Comparison of ENCODE assay signal across 8 mouse cellular contexts in the genomic region with DNA sequence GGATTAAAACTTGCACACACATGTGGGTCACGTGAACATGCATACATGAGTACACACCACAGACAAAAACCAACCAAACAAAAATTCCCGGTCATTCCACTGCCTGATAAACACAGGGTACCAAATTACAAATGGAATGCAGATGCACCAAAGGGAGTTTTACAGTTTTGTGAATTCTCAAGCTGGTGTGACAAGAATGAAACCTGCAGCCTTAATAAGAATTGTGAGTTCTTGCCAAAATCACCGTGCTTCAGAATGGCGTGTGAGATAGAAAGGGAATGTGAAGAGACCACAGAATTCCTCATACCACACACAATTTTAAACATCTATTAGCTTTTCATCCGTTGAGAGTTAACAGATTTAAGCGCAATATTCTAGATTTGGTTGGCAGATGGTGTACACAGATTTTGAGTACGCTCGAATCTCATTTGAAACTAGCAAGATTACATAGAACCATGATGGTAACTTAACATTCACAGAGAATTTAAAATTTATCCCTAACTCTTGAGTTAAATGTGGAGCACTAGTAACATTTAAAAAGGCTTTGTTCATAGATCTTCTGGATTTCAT. TPM values are rescaled to one million over a fixed set of nuclear protein-coding genes. Genes with fewer than 3 reads are reported as not detected.
DNase-seq lines count a peak whose midpoint lies in the region; ATAC-seq and TF ChIP-seq lines count a peak whose summit lies in the region.

No protein-coding gene starts in this region.

- peak overlapping the region; percentile 95 for H3K27ac ChIP-seq in kidney, embryonic 14.5 days (ENCODE audit: low read depth, low read length)
- peak overlapping the region; percentile 100 for H3K27ac ChIP-seq in heart, postnatal 0 days (ENCODE audit: low read depth)
- H3K27ac ChIP-seq in midbrain, embryonic 10.5 days (replicated peaks): peak overlapping the region; percentile 99

- H3K27me3 ChIP-seq in kidney, embryonic 14.5 days (ENCODE audit: control insufficient read depth, insufficient read depth, low read length): no peaks in the 10 kb centered on the region
- H3K27me3 ChIP-seq in heart, postnatal 0 days (ENCODE audit: control insufficient read depth, insufficient read depth, low read length): no peaks in the 10 kb centered on the region
- H3K27me3 ChIP-seq in midbrain, embryonic 10.5 days (ENCODE audit: low read depth, poor library complexity, severe bottlenecking): no peaks in the 10 kb centered on the region

- H3K36me3 ChIP-seq in kidney, embryonic 14.5 days (ENCODE audit: control insufficient read depth, insufficient read depth, low read length): no peaks in the 10 kb centered on the region
- H3K36me3 ChIP-seq in heart, postnatal 0 days (replicated peaks; ENCODE audit: control insufficient read depth, insufficient read depth, low read length): no peaks in the 10 kb centered on the region
- no peaks in the 10 kb centered on the region for H3K36me3 ChIP-seq in midbrain, embryonic 10.5 days

- no peaks in the 10 kb centered on the region for H3K9me3 ChIP-seq in kidney, embryonic 14.5 days (ENCODE audit: control insufficient read depth, low read length)
- H3K9me3 ChIP-seq in heart, postnatal 0 days (replicated peaks; ENCODE audit: control insufficient read depth, low read length): no peaks in the 10 kb centered on the region
- no peaks in the 10 kb centered on the region for H3K9me3 ChIP-seq in midbrain, embryonic 10.5 days (replicated peaks)

- no peak overlapping the region for H3K9ac ChIP-seq in kidney, embryonic 14.5 days (ENCODE audit: low read depth, low read length)
- H3K9ac ChIP-seq in heart, postnatal 0 days (replicated peaks; ENCODE audit: low read depth, low read length): peak overlapping the region; percentile 100

- ATAC-seq in kidney, embryonic 14.5 days (ENCODE audit: low FRiP score, low TSS enrichment): no peak
- no peak for ATAC-seq in heart, postnatal 0 days (ENCODE audit: insufficient read depth, low read depth)

- WGBS in kidney, embryonic 14.5 days: 76% methylated on average over 8 of the region's 8 CpGs
- 46% methylated on average over 8 of the region's 8 CpGs for WGBS in heart, postnatal 0 days
- WGBS in midbrain, embryonic 10.5 days: 86% methylated on average over 8 of the region's 8 CpGs

- H3K4me1 ChIP-seq in kidney, embryonic 14.5 days (ENCODE audit: control insufficient read depth, insufficient read depth, low read length): peaks cover 3% of the 10 kb centered on the region; the same call in 1 of the 2 replicates
- peaks cover 12% of the 10 kb centered on the region; the same call in 1 of the 2 replicates for H3K4me1 ChIP-seq in heart, postnatal 0 days (ENCODE audit: control insufficient read depth, insufficient read depth)
- H3K4me1 ChIP-seq in midbrain, embryonic 10.5 days: peaks cover 22% of the 10 kb centered on the region

- H3K4me2 ChIP-seq in kidney, embryonic 14.5 days (replicated peaks; ENCODE audit: low read depth, low read length): peak overlapping the region; percentile 48
- H3K4me2 ChIP-seq in heart, postnatal 0 days (ENCODE audit: low read depth, low read length): peak overlapping the region; percentile 82

- no peak for TF ChIP-seq CTCF in heart, postnatal 0 days (IDR thresholded peaks at IDR 0.05; ENCODE audit: low read depth)

- no peak for DNase-seq in kidney, adult 11 months
- peak; percentile 41 for DNase-seq in brain, adult 2 months (ENCODE audit: low read depth, low spot score)
- DNase-seq in heart, postnatal 0 days (ENCODE audit: low spot score): peak; percentile 45
- DNase-seq in midbrain, embryonic 10.5 days (ENCODE audit: low spot score): no peak
- no peak for DNase-seq in MN1 (ENCODE audit: low spot score)
- no peak for DNase-seq in testis, postnatal 10 days (ENCODE audit: low spot score)
- no peak for DNase-seq in adrenal gland, postnatal 4 days (ENCODE audit: low spot score in 2 of 2)

- no peak for TF ChIP-seq EP300 in heart, postnatal 0 days (IDR thresholded peaks at IDR 0.05; ENCODE audit: low read depth)

- peak overlapping the region; percentile 95 for H3K4me3 ChIP-seq in kidney, embryonic 14.5 days (ENCODE audit: low read length)
- H3K4me3 ChIP-seq in heart, postnatal 0 days (ENCODE audit: low read depth, low read length): peak overlapping the region; percentile 96
- H3K4me3 ChIP-seq in midbrain, embryonic 10.5 days: peak overlapping the region; percentile 98

RNA-seq across cellular contexts. Expression of gene Picalm, which starts 1.3 kb away (rescaled TPM):
- 47.9 and 52.1 TPM in 2 replicates for polyA plus RNA-seq in kidney, embryonic 14.5 days (2014; fragmentation: Nextera tagmentation; extraction: Ambion mirVana)
- 169 and 208 TPM in 2 replicates for total RNA-seq in heart, postnatal 0 days (2014; rRNA removed; ENCODE audit: low replicate concordance)
- 25.2 and 29.2 TPM in 2 replicates for polyA plus RNA-seq in heart, postnatal 0 days (2015; fragmentation: Nextera tagmentation; extraction: Ambion mirVana)
- 23.5 and 28.1 TPM in 2 replicates for polyA plus RNA-seq in midbrain, embryonic 10.5 days (2016; fragmentation: Nextera tagmentation; extraction: Ambion mirVana)
- total RNA-seq in adrenal gland, postnatal 4 days (2021): 100 to 1,000 TPM; 198 to 211 TPM

Comparison
In these comparisons a context has a peak if more than half of its experiments do, and no peak if none do; other contexts are left out.
1. DNase-seq: peak in brain, adult 2 months (single experiment) and heart, postnatal 0 days (single experiment); none in kidney, adult 11 months (single experiment), midbrain, embryonic 10.5 days (single experiment), MN1 (single experiment), testis, postnatal 10 days (single experiment) and adrenal gland, postnatal 4 days (0 of 2).
2. Peak in every context shown above with its lines, with median percentiles within 50 percentile points of each other: H3K27ac ChIP-seq and H3K4me3 ChIP-seq.